Mouse (Mus musculus) heart, adult 2 months (tissue): Measurements from ENCODE around the gene Pbld2. TPM values are rescaled to one million over a fixed set of nuclear protein-coding genes. Genes with fewer than 3 reads are reported as not detected.

Source experiments
- DNase-seq, 2 experiments: peaks; one replicate each; pipeline ENCODE4 v3.0.0; 2021
- H3K27ac ChIP-seq: fragments of 200-600 bp; 2 replicates; pipeline ENCODE4 v1.8.1; 2022
- H3K27me3 ChIP-seq: fragments of 200-500 bp; 2 replicates; pipeline ENCODE4 v1.6.1; 2012; ENCODE audit warnings: mild to moderate bottlenecking, low read length, inconsistent platforms, mixed read lengths; ENCODE audit not compliant: control insufficient read depth, insufficient read depth
- H3K36me3 ChIP-seq: fragments of 200-500 bp; 2 replicates; pipeline ENCODE4 v1.6.1; 2012; ENCODE audit warnings: low read length, inconsistent platforms; ENCODE audit not compliant: control insufficient read depth, insufficient read depth
- H3K4me1 ChIP-seq: fragments of 200-500 bp; 2 replicates; pipeline ENCODE4 v1.6.1; 2011; ENCODE audit warnings: low read length; ENCODE audit not compliant: control insufficient read depth, insufficient read depth
- H3K4me3 ChIP-seq: fragments of 200-600 bp; 2 replicates; pipeline ENCODE4 v1.8.1; 2022
- H3K79me2 ChIP-seq: fragments of 200-500 bp; replicated peaks from 2 replicates; pipeline ENCODE4 v1.6.1; 2012; ENCODE audit warnings: mild to moderate bottlenecking, inconsistent platforms, low read length, moderate library complexity, mixed read lengths; ENCODE audit not compliant: control insufficient read depth, insufficient read depth
- H3K9ac ChIP-seq: fragments of 200-500 bp; 2 replicates; pipeline ENCODE4 v1.6.1; 2012; ENCODE audit warnings: low read depth, mild to moderate bottlenecking, control low read depth, inconsistent platforms, low read length, mixed read lengths
- CTCF ChIP-seq: fragments of 200-600 bp; IDR thresholded peaks from 2 replicates; pipeline ENCODE4 v1.8.1; 2022; ENCODE audit warnings: antibody characterized with exemption, mild to moderate bottlenecking, moderate library complexity
- EP300 ChIP-seq: fragments of 200-500 bp; IDR thresholded peaks from 2 replicates; pipeline ENCODE4 v1.6.1; 2011; ENCODE audit warnings: low read depth, low read length, control low read depth; ENCODE audit not compliant: insufficient read depth
- POLR2A ChIP-seq: fragments of 200-500 bp; IDR thresholded peaks from 2 replicates; pipeline ENCODE4 v1.6.1; 2011; ENCODE audit warnings: mild to moderate bottlenecking, low read depth, low read length, control low read depth; ENCODE audit not compliant: insufficient read depth
- WGBS: fragments of 180-500 bp; shearing (Covaris S2); methylation state at CpG from one replicate; pipeline ENCODE4 v1.1.7; 2018; 5-methylcytosine and 5-hydroxymethylcytosine counted together
- intact Hi-C: fragments of 180-260 bp; cut with DNase I; formaldehyde crosslinking; loops from one replicate; pipeline ENCODE4 v1.15.1; 2025
- polyA plus RNA-seq: library from polyadenylated mRNA; depleted of rRNA; stranded (reverse); fragments of >200 nt; gene quantifications from 2 replicates; pipeline ENCODE4 v1.2.3, GENCODE M21; 2012
- total RNA-seq, 2 experiments: library from RNA; stranded (reverse); gene quantifications; 2 replicates each; pipeline ENCODE4 v1.2.3; 2021

Pbld2 gene
- total and polyA plus RNA-seq, 3 experiments, result 0.98 to 9.9 (median 7.6) TPM

- TF ChIP-seq POLR2A (no peak), CTCF (no peak), EP300 (no peak)
- WGBS, result 31% methylated on average over 4 of the region's 4 CpGs
- DNase-seq, result no peak
- H3K36me3 ChIP-seq, result peaks cover 23% of the 10 kb centered on the region
- peaks cover 5% of the 10 kb centered on the region; the same call in 1 of the 2 replicates for H3K79me2 ChIP-seq
- H3K9ac ChIP-seq, result no peak overlapping the region
- H3K27me3 ChIP-seq, result no peaks in the 10 kb centered on the region
- no peak overlapping the region for H3K27ac ChIP-seq
- intact Hi-C loops, result loop anchor here (2.0 to 10.0 kb wide), 7 partner anchors 41 to 363 kb away; partner anchors contain the start of genes Ccar1, Dnajc12, Herc4 and Rufy2
- peak overlapping the region; percentile 88; the same call in 1 of the 2 replicates for H3K4me3 ChIP-seq
- peaks cover 10% of the 10 kb centered on the region for H3K4me1 ChIP-seq
These were observed 2.4 kb upstream of the Pbld2 start for GRCm38 (mm10) chr10:63021702-63022101.

- intact Hi-C loops, result loop anchor here (2.0 to 10.0 kb wide), 7 partner anchors 42 to 362 kb away; partner anchors contain the start of genes Ccar1, Dnajc12, Herc4 and Rufy2
- peak overlapping the region; percentile 99 for H3K27ac ChIP-seq
- H3K4me1 ChIP-seq, result peaks cover 10% of the 10 kb centered on the region
- TF ChIP-seq POLR2A (no peak), EP300 (no peak), CTCF (no peak)
- peaks cover 4% of the 10 kb centered on the region; the same call in 1 of the 2 replicates for H3K79me2 ChIP-seq
- H3K4me3 ChIP-seq, result peak overlapping the region; percentile 88
- no peak for DNase-seq
- no peaks in the 10 kb centered on the region for H3K27me3 ChIP-seq
- peak overlapping the region; percentile 95 for H3K9ac ChIP-seq
- peaks cover 23% of the 10 kb centered on the region for H3K36me3 ChIP-seq
- WGBS, result under 1% methylated on average over 27 of the region's 27 CpGs
These were observed 1.5 kb upstream of the Pbld2 start for GRCm38 (mm10) chr10:63022541-63023120.

- under 1% methylated on average over 66 of the region's 68 CpGs for WGBS
- H3K27ac ChIP-seq, result peak overlapping the region; percentile 99
- H3K27me3 ChIP-seq, result no peaks in the 10 kb centered on the region
- peaks cover 10% of the 10 kb centered on the region for H3K4me1 ChIP-seq
- peaks cover 19% of the 10 kb centered on the region for H3K36me3 ChIP-seq
- peak overlapping the region; percentile 88 for H3K4me3 ChIP-seq
- peak overlapping the region; percentile 95 for H3K9ac ChIP-seq
- peaks cover 2% of the 10 kb centered on the region; the same call in 1 of the 2 replicates for H3K79me2 ChIP-seq
- TF ChIP-seq EP300 (no peak), CTCF (peak; percentile 10; the same call in 1 of the 2 replicates), POLR2A (no peak)
- DNase-seq, result peak; percentile 80 to 83
- intact Hi-C loops, result loop anchor here (2.0 to 10.0 kb wide), 7 partner anchors 42 to 362 kb away; partner anchors contain the start of genes Ccar1, Dnajc12, Herc4 and Rufy2
These were observed 880 bp upstream of the Pbld2 start for GRCm38 (mm10) chr10:63023121-63023748.

GRCm38 (mm10) chr10:63024580-63024910, 430 bp downstream of the Pbld2 start:
- peaks cover 9% of the 10 kb centered on the region for H3K4me1 ChIP-seq
- TF ChIP-seq POLR2A (no peak), EP300 (0 out of 2 replicates have a peak, but pooled peaks have one; percentile 21), CTCF (peak; percentile 73)
- DNase-seq, result peak in 1 of 2 experiments; percentile 82

GRCm38 (mm10) chr10:63025016-63025415, 901 bp downstream of the Pbld2 start:
- no peak for TF ChIP-seq CTCF
- no peak for TF ChIP-seq EP300
- no peak for TF ChIP-seq POLR2A
- H3K27me3 ChIP-seq, result no peaks in the 10 kb centered on the region
- WGBS, result 35% methylated on average over 2 of the region's 2 CpGs
- peaks cover 9% of the 10 kb centered on the region for H3K4me1 ChIP-seq
- no peak for DNase-seq
- H3K9ac ChIP-seq, result no peak overlapping the region; the same call in 1 of the 2 replicates
- no peaks in the 10 kb centered on the region for H3K79me2 ChIP-seq
- intact Hi-C loops, result loop anchor here (1.0 to 10.0 kb wide), 3 partner anchors 40 to 360 kb away; partner anchors contain the start of genes Dnajc12 and Sirt1
- no peak overlapping the region; the same call in 1 of the 2 replicates for H3K4me3 ChIP-seq
- peak overlapping the region; percentile 99 for H3K27ac ChIP-seq
- peaks cover 13% of the 10 kb centered on the region for H3K36me3 ChIP-seq

More at GRCm38 (mm10) chr10:63024580-63024910, 430 bp downstream of the Pbld2 start:
- Histone ChIP-seq H3K27ac (peak overlapping the region; percentile 99), H3K36me3 (peaks cover 13% of the 10 kb centered on the region), H3K27me3 (no peaks in the 10 kb centered on the region), H3K9ac (peak overlapping the region; percentile 84), H3K4me3 (peak overlapping the region; percentile 88), H3K79me2 (no peaks in the 10 kb centered on the region)
- under 1% methylated on average over 8 of the region's 8 CpGs for WGBS
- intact Hi-C loops, result loop anchor here (5.0 to 10.0 kb wide), 5 partner anchors 90 to 360 kb away; partner anchors contain the start of genes Ccar1, Dnajc12, Herc4 and Sirt1
